Comparison of ENCODE assay signal across 8 mouse cellular contexts in the genomic region with DNA sequence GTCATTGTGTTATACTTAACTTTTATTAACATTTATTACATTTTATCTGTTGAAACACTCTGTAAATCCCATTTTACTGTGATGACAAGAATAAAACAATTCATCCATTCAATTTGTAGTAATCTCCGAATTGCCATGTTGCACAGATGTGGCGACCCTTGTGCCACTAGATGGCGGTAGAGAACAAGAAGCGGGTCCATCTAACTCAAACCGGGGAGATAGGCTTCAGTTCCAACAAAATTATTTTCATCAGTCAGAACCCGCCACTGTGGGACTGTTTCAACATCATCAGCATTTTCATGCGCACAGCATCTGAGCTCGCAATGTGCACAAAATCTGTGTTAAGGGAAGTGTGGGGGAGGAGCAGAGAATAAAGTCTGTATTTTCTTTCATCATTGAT. TPM values are rescaled to one million over a fixed set of nuclear protein-coding genes. Genes with fewer than 3 reads are reported as not detected.
A peak's percentile ranks its signal among the peaks of the same experiment; 100 is the strongest.
DNase-seq lines count a peak whose midpoint lies in the region; ATAC-seq lines count a peak whose summit lies in the region.

No protein-coding gene starts in this region.

- H3K27me3 ChIP-seq in forebrain, embryonic 12.5 days = no peaks in the 10 kb centered on the region
- H3K27me3 ChIP-seq in hindbrain, embryonic 14.5 days (ENCODE audit: control insufficient read depth, insufficient read depth, low read length) = no peaks in the 10 kb centered on the region

- no peak overlapping the region for H3K4me2 ChIP-seq in forebrain, embryonic 12.5 days
- peak overlapping the region; percentile 27 for H3K4me2 ChIP-seq in hindbrain, embryonic 14.5 days (replicated peaks)

- no peaks in the 10 kb centered on the region for H3K36me3 ChIP-seq in forebrain, embryonic 12.5 days (replicated peaks)
- no peaks in the 10 kb centered on the region for H3K36me3 ChIP-seq in hindbrain, embryonic 14.5 days (replicated peaks; ENCODE audit: control insufficient read depth, insufficient read depth)

- no peak overlapping the region for H3K9ac ChIP-seq in forebrain, embryonic 12.5 days
- no peak overlapping the region for H3K9ac ChIP-seq in hindbrain, embryonic 14.5 days

- H3K4me3 ChIP-seq in forebrain, embryonic 12.5 days (replicated peaks) = no peak overlapping the region
- H3K4me3 ChIP-seq in hindbrain, embryonic 14.5 days (replicated peaks; ENCODE audit: low read length) = no peak overlapping the region

- peak; percentile 30 for DNase-seq in MEL-GATA-1-ER (ENCODE audit: extremely low read depth, low read depth)
- peak; percentile 0 for DNase-seq in c-Kit-negative CD71-positive TER-119-positive erythroid progenitor cells, embryonic 14.5 days (ENCODE audit: low read depth, low spot score)
- peak; percentile 97 for DNase-seq in hindbrain, embryonic 14.5 days (ENCODE audit: low spot score)
- peak; percentile 75 to 80 for DNase-seq in layer of hippocampus, postnatal 10 days (ENCODE audit: low spot score in 2 of 2)
- DNase-seq in lung, postnatal 25 days (ENCODE audit: low spot score) = peak; percentile 34
- peak; percentile 76 for DNase-seq in right cerebral cortex, adult 18-20 months
- peak; percentile 25 to 53 for DNase-seq in urinary bladder, postnatal 36 days (ENCODE audit: low spot score in 2 of 2)

- H3K9me3 ChIP-seq in forebrain, embryonic 12.5 days = no peaks in the 10 kb centered on the region
- H3K9me3 ChIP-seq in hindbrain, embryonic 14.5 days (ENCODE audit: control insufficient read depth, low read length) = no peaks in the 10 kb centered on the region

- 3% methylated on average over 8 of the region's 8 CpGs for WGBS in forebrain, embryonic 12.5 days
- WGBS in hindbrain, embryonic 14.5 days = 5% methylated on average over 8 of the region's 8 CpGs

- H3K27ac ChIP-seq in forebrain, embryonic 12.5 days = no peak overlapping the region
- H3K27ac ChIP-seq in hindbrain, embryonic 14.5 days = no peak overlapping the region

- no peaks in the 10 kb centered on the region for H3K4me1 ChIP-seq in forebrain, embryonic 12.5 days
- H3K4me1 ChIP-seq in hindbrain, embryonic 14.5 days (replicated peaks; ENCODE audit: control insufficient read depth, insufficient read depth, low read length) = no peaks in the 10 kb centered on the region

- ATAC-seq in forebrain, embryonic 12.5 days (ENCODE audit: low FRiP score) = peak; percentile 94
- ATAC-seq in hindbrain, embryonic 14.5 days (ENCODE audit: low FRiP score) = peak; percentile 93

RNA-seq across cellular contexts. Expression of a gene that starts 44.2 kb away (rescaled TPM):
- polyA plus RNA-seq in forebrain, embryonic 12.5 days (2016; fragmentation: Nextera tagmentation; extraction: Ambion mirVana) = 49.1 and 50.9 TPM in 2 replicates
- polyA plus RNA-seq in hindbrain, embryonic 14.5 days (2014; fragmentation: Nextera tagmentation; extraction: Ambion mirVana) = 55.1 and 61.5 TPM in 2 replicates
- total RNA-seq in layer of hippocampus, postnatal 10 days (2021) = 10 to 100 TPM; 21.9 to 26.4 TPM

Comparison
In these comparisons a context has a peak if more than half of its experiments do, and no peak if none do; other contexts are left out.
1. DNase-seq: peak in every context shown above with its lines; median percentile 97 in hindbrain, embryonic 14.5 days; 78 in layer of hippocampus, postnatal 10 days; 76 in right cerebral cortex, adult 18-20 months; 39 in urinary bladder, postnatal 36 days; 34 in lung, postnatal 25 days; 30 in MEL-GATA-1-ER; 0 in c-Kit-negative CD71-positive TER-119-positive erythroid progenitor cells, embryonic 14.5 days.